Mouse (Mus musculus) erythroid progenitor cell, adult 5-6 weeks (primary cell): Measurements from ENCODE around the gene Zfp160. TPM values are rescaled to one million over a fixed set of nuclear protein-coding genes. Genes with fewer than 3 reads are reported as not detected.
"Not testable (repeated sequence)": the region's sequence is repeated elsewhere in the genome, so short reads cannot be mapped to it uniquely, and the experiment has no call there.

Experiments
- ATAC-seq: replicated peaks from 2 replicates; pipeline ENCODE4 v1.8.0; 2016; ENCODE audit warnings: moderate number of reproducible peaks, mild to moderate bottlenecking, moderate TSS enrichment, inconsistent platforms; ENCODE audit not compliant: poor library complexity, low FRiP score, severe bottlenecking
- total RNA-seq, 2 experiments: library from RNA; stranded (forward) in 1 of 2; stranded (reverse) in 1 of 2; fragments of 150-400 nt in 1 of 2; fragments of 186-747, 209-891 nt in 1 of 2; gene quantifications; 2 replicates each; pipeline versions ENCODE4 v1.2.3 to v1.2.4; 2015 to 2017; ENCODE audit warnings: low replicate concordance in 2 of 2

Gene Zfp160
- total RNA-seq (2015; ENCODE audit: low replicate concordance) (8.6 and 15.9 TPM in 2 replicates), total RNA-seq (2017; ENCODE audit: low replicate concordance) (11.4 and 12.3 TPM in 2 replicates)

DNA sequence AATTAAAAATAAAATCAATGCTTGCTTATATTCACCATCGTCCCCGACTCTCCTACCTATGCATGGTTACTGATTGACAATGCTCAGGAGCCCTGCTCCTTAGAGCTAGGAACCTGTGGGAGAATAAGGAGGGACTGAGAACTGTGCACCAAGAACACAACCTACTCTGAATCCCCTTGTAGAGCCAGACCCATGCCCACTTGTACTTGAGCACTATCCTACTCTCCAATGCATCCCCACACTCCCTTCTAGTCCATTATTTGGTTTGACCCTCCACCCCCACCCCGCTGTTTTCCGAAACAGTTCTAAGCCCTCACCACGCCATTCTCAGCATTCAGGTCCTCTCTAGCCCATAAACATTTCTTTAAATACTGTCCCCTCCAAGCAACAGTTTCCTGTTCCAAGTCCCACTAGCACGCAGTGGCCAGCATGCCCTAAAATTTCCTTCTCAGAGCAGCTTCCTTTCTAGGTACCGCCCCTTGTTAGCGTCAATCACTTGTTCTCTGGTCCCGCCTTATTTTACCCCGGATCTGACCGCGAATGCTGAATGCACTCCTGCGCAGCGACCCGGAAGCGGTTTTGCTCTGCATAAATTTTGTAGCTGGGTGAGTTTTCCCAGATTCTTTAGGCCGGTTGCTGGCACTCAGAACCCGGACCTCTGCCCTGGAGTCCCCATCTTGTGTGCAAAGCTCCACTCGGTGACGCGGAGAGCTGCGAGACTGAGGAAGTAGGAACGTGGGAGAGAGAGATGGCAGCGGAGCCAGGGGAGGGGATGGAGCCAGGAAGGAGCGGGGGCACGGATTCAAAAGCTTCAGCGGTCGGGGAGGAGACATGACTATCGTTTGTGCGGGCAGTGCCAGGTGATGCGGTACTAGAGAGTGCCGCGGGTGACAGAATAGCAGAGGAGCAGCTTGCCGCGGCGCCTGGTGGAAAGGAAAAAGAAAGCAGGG lies at the start of gene Zfp160:
Gene Zfp160 (plus strand): TSS at position 522 of the 950 bp plus-strand sequence.
- peak; percentile 97 for ATAC-seq

- no peak for ATAC-seq
Observed at GRCm38 (mm10) chr17:20960386-20960785, 48.3 kb upstream of the Zfp160 start.

GRCm38 (mm10) chr17:20965421-20965820 lies 43.3 kb upstream of the Zfp160 start:
- no peak for ATAC-seq

- no peak for ATAC-seq
Observed at GRCm38 (mm10) chr17:20966681-20967080, 42.0 kb upstream of the Zfp160 start.

DNA sequence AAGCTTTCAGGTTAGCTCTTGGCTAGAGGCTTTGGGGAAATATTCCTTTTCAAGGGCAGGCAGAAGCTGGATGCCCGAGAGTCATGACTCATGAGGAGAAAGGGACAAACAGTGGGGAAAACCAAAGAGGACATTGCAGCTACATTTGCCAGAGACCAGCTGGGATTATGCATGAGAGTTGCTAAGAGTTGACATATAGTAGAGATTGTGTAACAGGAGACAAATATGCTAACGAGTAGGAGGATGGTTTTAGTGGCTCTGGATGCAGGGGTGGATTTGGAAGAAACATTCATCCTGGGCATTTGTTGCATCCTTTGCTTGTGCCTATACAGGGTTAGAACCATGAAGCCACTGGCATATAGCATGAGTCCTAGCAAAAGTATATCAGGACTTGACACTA lies 15.0 kb upstream of the Zfp160 start:
- ATAC-seq: no peak

GRCm38 (mm10) chr17:20996364-20996763 lies 12.3 kb upstream of the Zfp160 start, which contains the start of gene Vmn1r233:
TSS of gene Vmn1r233 (minus strand) at chr17:20996464.
- no peak for ATAC-seq

DNA sequence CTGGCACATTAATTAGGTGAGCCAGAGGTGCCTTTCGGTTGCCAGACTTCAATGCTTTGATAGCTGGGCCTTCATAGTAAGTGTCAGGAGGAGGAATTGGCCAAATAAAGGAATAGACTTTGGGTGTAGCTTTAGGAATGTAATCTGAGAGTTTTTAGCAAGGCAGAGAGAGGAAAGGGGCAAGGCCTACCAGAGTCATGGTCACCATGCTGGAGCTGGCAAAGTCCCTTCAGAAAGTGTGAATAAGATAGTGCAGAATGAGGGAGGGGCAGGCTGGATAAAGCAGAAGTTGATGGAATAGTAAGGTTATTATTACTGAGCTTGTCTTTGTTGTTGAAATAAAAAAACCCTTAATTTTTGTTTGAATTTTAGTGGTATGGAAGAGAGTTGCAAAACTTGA lies 1.0 kb downstream of the Zfp160 start:
- ATAC-seq: 0 out of 2 replicates have a peak, but pooled peaks have one; percentile 31

- no peak for ATAC-seq
Observed at GRCm38 (mm10) chr17:21018410-21019080, 9.8 kb downstream of the Zfp160 start.

DNA sequence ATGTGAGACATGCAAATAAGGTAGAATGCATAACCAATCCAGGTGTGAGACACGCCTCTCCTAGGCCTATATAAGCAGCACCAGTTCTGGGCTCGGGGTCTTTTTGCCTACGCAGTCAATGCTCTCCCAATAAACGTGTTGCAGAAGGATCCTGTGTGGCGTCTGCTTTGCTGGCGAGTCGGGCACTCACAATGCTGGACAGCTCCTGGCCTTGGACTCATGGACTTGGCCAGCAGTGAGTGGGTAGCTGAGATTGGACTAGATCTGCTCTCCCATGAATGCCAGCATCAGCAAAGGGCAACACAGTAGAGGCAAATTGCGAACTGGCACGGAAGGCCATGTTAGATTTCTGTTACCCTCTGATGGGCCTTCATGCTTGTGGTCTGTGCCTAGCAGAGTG lies 39.3 kb downstream of the Zfp160 start:
- ATAC-seq: not testable (repeated sequence)

DNA sequence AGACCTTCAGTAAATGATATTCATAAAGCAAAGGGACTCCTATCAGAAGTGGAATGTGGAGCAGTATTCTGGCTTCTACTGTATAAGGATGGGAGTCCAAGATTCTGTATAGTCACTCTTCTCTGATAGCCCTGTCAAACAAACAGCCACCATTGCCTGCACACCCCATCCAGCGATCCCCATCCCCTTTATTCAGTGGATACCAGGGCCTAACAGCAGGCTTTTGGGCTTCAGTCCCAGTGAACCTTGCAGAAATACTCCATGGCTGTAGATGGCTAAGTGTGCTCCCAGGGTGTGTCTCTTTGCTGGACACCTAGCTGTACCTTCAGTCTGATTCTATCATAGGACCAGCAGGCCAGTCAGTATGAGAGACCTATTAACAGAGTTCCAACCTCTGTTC lies 42.2 kb downstream of the Zfp160 start:
- no peak for ATAC-seq

DNA sequence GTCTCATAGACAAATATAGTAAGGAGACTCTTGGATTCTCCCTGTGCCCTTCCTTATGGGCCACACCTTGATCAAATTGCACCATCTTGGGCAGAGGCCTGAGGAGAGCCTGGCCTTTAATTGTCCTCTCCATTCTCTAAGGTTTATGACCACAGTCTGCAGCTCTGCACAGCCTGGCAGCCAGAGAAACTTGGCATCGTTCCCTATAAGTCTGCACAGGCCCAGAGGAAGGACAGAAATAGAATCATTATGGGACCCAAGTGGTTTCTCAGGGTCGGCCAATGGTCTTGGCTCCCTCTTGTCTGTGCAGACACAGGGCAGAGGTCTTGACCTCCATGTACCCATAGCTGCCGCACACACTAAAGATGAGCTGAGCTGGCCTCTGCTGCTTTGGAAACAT lies 42.6 kb downstream of the Zfp160 start:
- ATAC-seq: not testable (repeated sequence)

GRCm38 (mm10) chr17:21051919-21052318 lies 43.2 kb downstream of the Zfp160 start:
- ATAC-seq: not testable (repeated sequence)

- ATAC-seq: no peak
Observed at GRCm38 (mm10) chr17:21053267-21053666, 44.6 kb downstream of the Zfp160 start.

- ATAC-seq: not testable (repeated sequence)
Observed at GRCm38 (mm10) chr17:21055111-21055510, 46.4 kb downstream of the Zfp160 start.

- ATAC-seq: no peak
Observed at GRCm38 (mm10) chr17:21065501-21065900, 56.8 kb downstream of the Zfp160 start.

DNA sequence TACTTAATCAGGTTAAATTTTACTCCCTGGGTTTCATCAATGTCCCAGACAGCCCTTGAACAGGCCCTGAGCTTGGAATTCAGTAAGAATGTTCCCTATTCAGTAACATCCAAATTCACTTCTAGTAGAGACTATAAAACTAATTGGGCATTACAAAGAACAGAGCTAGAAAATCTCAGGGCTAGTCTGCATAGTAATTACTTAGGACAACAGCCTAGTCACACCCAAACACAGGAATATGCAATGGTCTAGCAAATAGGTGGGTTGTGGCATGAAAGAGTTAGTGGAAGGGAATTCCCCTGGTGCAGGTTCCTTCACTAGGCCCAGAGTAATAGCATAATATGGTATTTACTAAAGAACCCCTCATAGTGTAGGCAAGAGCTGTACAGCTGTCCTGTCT lies 58.3 kb downstream of the Zfp160 start:
- no peak for ATAC-seq

DNA sequence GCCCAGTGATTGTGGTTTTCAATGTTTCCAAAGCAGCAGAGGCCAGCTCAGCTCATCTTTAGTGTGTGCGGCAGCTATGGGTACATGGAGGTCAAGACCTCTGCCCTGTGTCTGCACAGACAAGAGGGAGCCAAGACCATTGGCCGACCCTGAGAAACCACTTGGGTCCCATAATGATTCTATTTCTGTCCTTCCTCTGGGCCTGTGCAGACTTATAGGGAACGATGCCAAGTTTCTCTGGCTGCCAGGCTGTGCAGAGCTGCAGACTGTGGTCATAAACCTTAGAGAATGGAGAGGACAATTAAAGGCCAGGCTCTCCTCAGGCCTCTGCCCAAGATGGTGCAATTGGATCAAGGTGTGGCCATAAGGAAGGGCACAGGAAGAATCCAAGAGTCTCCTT lies 60.7 kb downstream of the Zfp160 start:
- ATAC-seq: not testable (repeated sequence)

GRCm38 (mm10) chr17:21070971-21071370 lies 62.3 kb downstream of the Zfp160 start:
- ATAC-seq: not testable (repeated sequence)
